Mouse (Mus musculus) MEL (cell line): ENCODE measurements around the gene Pex11b. TPM values are rescaled to one million over a fixed set of nuclear protein-coding genes. Genes with fewer than 3 reads are reported as not detected.

Experiments used
- DNase-seq: peaks from one replicate; pipeline ENCODE4 v3.0.0; 2011; ENCODE audit warnings: low read depth, low spot score
- H3K27ac ChIP-seq: 2 replicates; pipeline ENCODE4 v1.5.1; 2012; ENCODE audit warnings: low read depth, mild to moderate bottlenecking, control low read depth, low read length, moderate library complexity; ENCODE audit not compliant: control insufficient read depth
- H3K27me3 ChIP-seq, 2 experiments: fragments of 150-350 bp in 1 of 2; sonication (generic) in 1 of 2; 2 replicates each; pipeline ENCODE4 v1.6.1; 2012; ENCODE audit warnings: low read length in 2 of 2, mild to moderate bottlenecking in 2 of 2, improper control_type of control experiment in 1 of 2, moderate library complexity in 1 of 2; ENCODE audit not compliant: insufficient read depth in 2 of 2, control insufficient read depth in 1 of 2
- H3K36me3 ChIP-seq, 2 experiments: 2 replicates each; pipeline ENCODE4 v1.6.1; 2012 to 2014; ENCODE audit warnings: low read length in 2 of 2, improper control_type of control experiment in 1 of 2, inconsistent platforms in 1 of 2, mild to moderate bottlenecking in 1 of 2; ENCODE audit not compliant: insufficient read depth in 2 of 2, control insufficient read depth in 1 of 2
- H3K4me1 ChIP-seq, 2 experiments: fragments of 150-350 bp in 1 of 2; sonication (generic) in 1 of 2; 2 replicates each; pipeline ENCODE4 v1.6.1; 2012; ENCODE audit warnings: low read length in 2 of 2, improper control_type of control experiment in 1 of 2, mild to moderate bottlenecking in 1 of 2; ENCODE audit not compliant: insufficient read depth in 2 of 2, control insufficient read depth in 1 of 2
- H3K4me3 ChIP-seq, 2 experiments: fragments of 150-350 bp in 1 of 2; sonication (generic) in 1 of 2; 2 replicates each; pipeline ENCODE4 v1.5.1; 2012; ENCODE audit warnings: low read depth in 2 of 2, low read length in 2 of 2, mild to moderate bottlenecking in 2 of 2, moderate library complexity in 2 of 2, control low read depth in 1 of 2, improper control_type of control experiment in 1 of 2; ENCODE audit not compliant: control insufficient read depth in 1 of 2, insufficient read depth in 1 of 2
- H3K79me2 ChIP-seq: 2 replicates; pipeline ENCODE4 v1.6.1; 2012; ENCODE audit warnings: mild to moderate bottlenecking, low read length, moderate library complexity; ENCODE audit not compliant: control insufficient read depth, poor library complexity, insufficient read depth
- H3K9ac ChIP-seq: 2 replicates; pipeline ENCODE4 v1.6.1; 2012; ENCODE audit warnings: low read depth, mild to moderate bottlenecking, control low read depth, low read length, moderate library complexity; ENCODE audit not compliant: control insufficient read depth, poor library complexity, severe bottlenecking
- H3K9me3 ChIP-seq: fragments of 150-350 bp; sonication (generic); replicated peaks from 2 replicates; pipeline ENCODE4 v1.6.1; 2012; ENCODE audit warnings: mild to moderate bottlenecking, low read length, improper control_type of control experiment, moderate library complexity; ENCODE audit not compliant: insufficient read depth
- BHLHE40 ChIP-seq: IDR thresholded peaks from 2 replicates; pipeline ENCODE4 v1.6.1; 2012; ENCODE audit warnings: low read depth, mild to moderate bottlenecking, inconsistent platforms, low read length, improper control_type of control experiment, borderline replicate concordance
- CHD2 ChIP-seq: IDR thresholded peaks from 2 replicates; pipeline ENCODE4 v1.6.1; 2011; ENCODE audit warnings: low read length, improper control_type of control experiment
- CTCF ChIP-seq, 3 experiments: IDR thresholded peaks in 2 of 3; conservative IDR thresholded peaks in 1 of 3; 2 replicates each; pipeline ENCODE4 v1.5.1; 2011 to 2012; ENCODE audit warnings: low read length in 3 of 3, low read depth in 2 of 3, mild to moderate bottlenecking in 2 of 3, improper control_type of control experiment in 1 of 3, inconsistent platforms in 1 of 3, mixed read lengths in 1 of 3, moderate library complexity in 1 of 3; ENCODE audit not compliant: control insufficient read depth in 1 of 3, insufficient read depth in 1 of 3, poor library complexity in 1 of 3, severe bottlenecking in 1 of 3
- E2F4 ChIP-seq: IDR thresholded peaks from 2 replicates; pipeline ENCODE4 v1.6.1; 2011; ENCODE audit warnings: low read depth, low read length, improper control_type of control experiment, borderline replicate concordance
- ELF1 ChIP-seq: IDR thresholded peaks from 2 replicates; pipeline ENCODE4 v1.6.1; 2014; ENCODE audit warnings: low read depth, mild to moderate bottlenecking, inconsistent platforms, low read length, improper control_type of control experiment, moderate library complexity
- EP300 ChIP-seq, 2 experiments: IDR thresholded peaks; 2 replicates each; pipeline ENCODE4 v1.6.1; 2011; ENCODE audit warnings: improper control_type of control experiment in 2 of 2, low read length in 2 of 2, low read depth in 1 of 2, mild to moderate bottlenecking in 1 of 2
- ETS1 ChIP-seq: IDR thresholded peaks from 2 replicates; pipeline ENCODE4 v1.6.1; 2012; ENCODE audit warnings: low read depth, mild to moderate bottlenecking, inconsistent platforms, low read length, improper control_type of control experiment, moderate library complexity
- JUND ChIP-seq: IDR thresholded peaks from 2 replicates; pipeline ENCODE4 v1.6.1; 2011; ENCODE audit warnings: low read depth, mild to moderate bottlenecking, improper control_type of control experiment, low read length
- MAFK ChIP-seq: IDR thresholded peaks from 2 replicates; pipeline ENCODE4 v1.6.1; 2011; ENCODE audit warnings: low read depth, mild to moderate bottlenecking, low read length, improper control_type of control experiment, borderline replicate concordance
- MAX ChIP-seq: IDR thresholded peaks from 2 replicates; pipeline ENCODE4 v1.6.1; 2011; ENCODE audit warnings: low read length, improper control_type of control experiment
- MAZ ChIP-seq: IDR thresholded peaks from 2 replicates; pipeline ENCODE4 v1.6.1; 2012; ENCODE audit warnings: low read depth, mild to moderate bottlenecking, inconsistent platforms, low read length, improper control_type of control experiment
- MEF2A ChIP-seq: IDR thresholded peaks from 2 replicates; pipeline ENCODE4 v1.6.1; 2014; ENCODE audit warnings: low read depth, mild to moderate bottlenecking, inconsistent platforms, low read length, improper control_type of control experiment; ENCODE audit not compliant: poor library complexity, insufficient replicate concordance, severe bottlenecking; ENCODE audit errors: extremely low read depth
- MXI1 ChIP-seq: IDR thresholded peaks from 2 replicates; pipeline ENCODE4 v1.6.1; 2011; ENCODE audit warnings: mild to moderate bottlenecking, low read depth, low read length, improper control_type of control experiment
- MYC ChIP-seq: IDR thresholded peaks from 2 replicates; pipeline ENCODE4 v1.6.1; 2011; ENCODE audit warnings: low read depth, mild to moderate bottlenecking, low read length, improper control_type of control experiment, moderate library complexity
- NRF1 ChIP-seq: IDR thresholded peaks from 2 replicates; pipeline ENCODE4 v1.6.1; 2014; ENCODE audit warnings: low read depth, mild to moderate bottlenecking, inconsistent platforms, low read length, improper control_type of control experiment, moderate library complexity; ENCODE audit not compliant: poor library complexity, insufficient read depth, severe bottlenecking
- POLR2AphosphoS5 ChIP-seq: IDR thresholded peaks from 2 replicates; pipeline ENCODE4 v1.6.1; 2012; ENCODE audit warnings: low read depth, borderline replicate concordance, mild to moderate bottlenecking, inconsistent platforms, low read length, moderate library complexity, mixed read lengths
- RAD21 ChIP-seq: IDR thresholded peaks from 2 replicates; pipeline ENCODE4 v1.6.1; 2011; ENCODE audit warnings: mild to moderate bottlenecking, low read depth, low read length, improper control_type of control experiment
- SIN3A ChIP-seq: IDR thresholded peaks from 2 replicates; pipeline ENCODE4 v1.6.1; 2012; ENCODE audit warnings: low read length, improper control_type of control experiment, inconsistent platforms
- TBP ChIP-seq: IDR thresholded peaks from 2 replicates; pipeline ENCODE4 v1.8.0; 2011; ENCODE audit warnings: low read depth, low read length, improper control_type of control experiment
- TCF12 ChIP-seq: IDR thresholded peaks from 2 replicates; pipeline ENCODE4 v1.6.1; 2014; ENCODE audit warnings: low read depth, mild to moderate bottlenecking, inconsistent platforms, low read length, improper control_type of control experiment, moderate library complexity
- UBTF ChIP-seq: IDR thresholded peaks from 2 replicates; pipeline ENCODE4 v1.6.1; 2012; ENCODE audit warnings: low read depth, mild to moderate bottlenecking, inconsistent platforms, low read length, improper control_type of control experiment, moderate library complexity, borderline replicate concordance; ENCODE audit not compliant: insufficient read depth
- USF1 ChIP-seq: IDR thresholded peaks from 2 replicates; pipeline ENCODE4 v1.6.1; 2014; ENCODE audit warnings: low read depth, mild to moderate bottlenecking, inconsistent platforms, low read length, improper control_type of control experiment, moderate library complexity
- USF2 ChIP-seq, 2 experiments: IDR thresholded peaks; 2 replicates each; pipeline ENCODE4 v1.6.1; 2011 to 2012; ENCODE audit warnings: improper control_type of control experiment in 2 of 2, low read length in 2 of 2, borderline replicate concordance in 1 of 2, inconsistent platforms in 1 of 2, low read depth in 1 of 2, mild to moderate bottlenecking in 1 of 2; ENCODE audit not compliant: insufficient read depth in 1 of 2
- ZKSCAN1 ChIP-seq: IDR thresholded peaks from 2 replicates; pipeline ENCODE4 v1.6.1; 2012; ENCODE audit warnings: low read depth, mild to moderate bottlenecking, inconsistent platforms, low read length, improper control_type of control experiment, moderate library complexity
- ZMIZ1 ChIP-seq: IDR thresholded peaks from 2 replicates; pipeline ENCODE4 v1.6.1; 2012; ENCODE audit warnings: low read depth, mild to moderate bottlenecking, inconsistent platforms, low read length, improper control_type of control experiment, moderate library complexity
- ZNF384 ChIP-seq: IDR thresholded peaks from 2 replicates; pipeline ENCODE4 v1.6.1; 2012; ENCODE audit warnings: low read depth, mild to moderate bottlenecking, inconsistent platforms, low read length, improper control_type of control experiment
- polyA plus RNA-seq, 2 experiments: library from polyadenylated mRNA; stranded (reverse) in 1 of 2; unstranded in 1 of 2; fragments of >175 nt in 1 of 2; fragments of >200 nt in 1 of 2; gene quantifications; 2 replicates each; pipeline versions ENCODE4 v1.2.1 to v1.2.4; 2012; ENCODE audit warnings: low replicate concordance in 2 of 2, low read depth in 1 of 2; ENCODE audit not compliant: insufficient read length in 2 of 2, insufficient read depth in 1 of 2, missing spikeins in 1 of 2
- total RNA-seq: library from RNA; depleted of rRNA; stranded (reverse); fragments of 300-350 nt; gene quantifications from 2 replicates; pipeline ENCODE4 v1.2.3, GENCODE M21; 2012

The Pex11b gene
- total and polyA plus RNA-seq, 3 experiments, result 38.2 to 82.8 TPM; not detected in 1

DNA sequence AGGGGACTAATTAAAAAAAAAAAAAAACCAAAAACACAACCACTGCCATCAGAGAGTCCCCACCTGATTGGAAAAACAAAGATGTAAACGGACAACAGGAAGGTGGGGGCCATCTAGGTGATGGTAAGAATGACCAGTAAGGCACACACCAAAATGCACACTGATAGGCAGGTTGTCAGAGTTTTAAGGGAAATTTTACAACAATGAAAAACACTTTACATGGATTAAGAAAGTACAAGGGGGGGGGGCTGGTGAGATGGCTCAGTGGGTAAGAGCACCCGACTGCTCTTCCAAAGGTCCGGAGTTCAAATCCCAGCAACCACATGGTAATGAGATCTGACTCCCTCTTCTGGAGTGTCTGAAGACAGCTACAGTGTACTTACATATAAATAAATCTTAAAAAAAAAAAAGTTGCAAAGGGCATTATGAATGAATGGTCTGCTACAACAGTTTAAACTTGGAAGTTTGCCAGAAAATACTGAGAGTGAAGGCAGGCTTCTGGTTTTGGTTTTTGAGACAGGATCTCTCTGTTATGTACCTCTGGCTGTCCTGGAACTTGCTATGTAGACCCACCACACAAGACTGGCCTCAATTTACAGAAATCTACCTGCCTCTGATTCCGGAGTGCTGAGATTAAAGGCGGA is 33.4 kb downstream of the Pex11b start:
- TF ChIP-seq MAFK (no peak), MAX (no peak), E2F4 (no peak), EP300 (IDR thresholded peaks at IDR 0.05; ENCODE audit: low read depth in 1 of 2, low read length in 2 of 2) (no peak), MEF2A (no peak), TBP (peak; percentile 93), MAZ (no peak), ETS1 (no peak), ZNF384 (peak; percentile 38; the same call in 1 of the 2 replicates)
- no peak overlapping the region for H3K27ac ChIP-seq
- no peaks in the 10 kb centered on the region for H3K27me3 ChIP-seq
- peak; percentile 49 for DNase-seq
- H3K9ac ChIP-seq, result no peak overlapping the region
- peaks cover 0 to 12% of the 10 kb centered on the region in 2 experiments; a peak in 2 of 4 replicates for H3K36me3 ChIP-seq
- H3K4me1 ChIP-seq, result peaks cover 3 to 12% of the 10 kb centered on the region in 2 experiments
- no peaks in the 10 kb centered on the region; the same call in 1 of the 2 replicates for H3K79me2 ChIP-seq
- H3K9me3 ChIP-seq, result no peaks in the 10 kb centered on the region
- H3K4me3 ChIP-seq, result no peak overlapping the region

DNA sequence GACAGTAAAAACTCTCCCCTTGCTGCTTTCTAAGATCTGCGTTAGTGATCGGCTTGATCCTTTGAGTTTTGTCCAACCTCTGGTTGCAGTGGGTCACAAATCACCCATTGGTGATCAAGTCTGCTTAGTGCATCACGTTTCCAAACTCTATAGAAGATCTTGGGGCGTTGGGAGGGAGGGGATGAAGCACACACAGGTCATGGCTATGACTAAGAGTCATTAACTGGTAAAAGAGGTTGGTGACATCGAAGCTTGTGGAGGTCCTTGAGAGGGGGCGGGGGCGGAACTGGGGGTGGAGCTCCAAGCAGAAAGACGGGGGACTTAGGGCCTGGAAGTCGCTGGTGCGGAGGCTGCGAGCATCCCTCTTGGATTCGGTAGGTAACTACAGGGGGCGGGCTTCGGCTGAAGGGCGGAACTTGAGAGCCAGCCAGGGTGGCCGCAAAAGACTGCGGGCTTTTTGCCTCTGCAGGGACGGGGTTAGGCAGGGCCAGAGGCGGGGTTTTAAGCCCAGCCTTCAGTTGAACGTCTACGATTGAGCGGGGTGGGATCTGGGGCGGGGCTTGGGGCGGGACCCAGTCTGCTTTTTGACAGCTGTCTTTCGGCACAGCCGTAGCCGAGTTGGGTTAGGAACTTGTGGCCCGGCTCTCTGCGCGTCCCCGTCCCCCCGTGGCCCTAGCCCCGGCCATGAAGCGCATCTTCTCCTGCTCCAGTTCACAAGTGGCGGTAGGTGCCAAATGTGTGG is 34.7 kb downstream of the Pex11b start, which contains the start of gene Ankrd35:
Gene Ankrd35 (plus strand): TSS at position 405 of the 742 bp plus-strand sequence.
- Histone ChIP-seq H3K9me3 (no peaks in the 10 kb centered on the region), H3K27me3 (no peaks in the 10 kb centered on the region), H3K79me2 (no peaks in the 10 kb centered on the region; the same call in 1 of the 2 replicates), H3K4me1 (peaks cover 3 to 12% of the 10 kb centered on the region in 2 experiments), H3K4me3 (peak within 1 kb of the TSS; percentile 57 to 61), H3K27ac (no peak within 1 kb of the TSS), H3K9ac (peak within 1 kb of the TSS; percentile 54), H3K36me3 (peaks cover 0 to 12% of the 10 kb centered on the region in 2 experiments; a peak in 2 of 4 replicates)
- DNase-seq, result peak; percentile 99
- TF ChIP-seq ETS1 (no peak), ZMIZ1 (no peak), MAX (no peak), ZNF384 (no peak), ELF1 (no peak), TCF12 (0 out of 2 replicates have a peak, but pooled peaks have one; percentile 15), EP300 (IDR thresholded peaks at IDR 0.05; ENCODE audit: low read depth in 1 of 2, low read length in 2 of 2) (no peak), BHLHE40 (no peak), MAFK (no peak), NRF1 (no peak), USF2 (IDR thresholded peaks at IDR 0.05; ENCODE audit: borderline replicate concordance in 1 of 2, insufficient read depth in 1 of 2, low read depth in 1 of 2, low read length in 2 of 2) (no peak), CTCF (IDR thresholded peaks at IDR 0.05 in 2 of 3, conservative IDR thresholded peaks at IDR 0.05 in 1 of 3; ENCODE audit: control insufficient read depth in 1 of 3, insufficient read depth in 1 of 3, low read depth in 2 of 3, low read length in 3 of 3, poor library complexity in 1 of 3, severe bottlenecking in 1 of 3) (peak in 2 of 3 experiments; percentile 10 to 44; a peak in 3 of 6 replicates), ZKSCAN1 (no peak), UBTF (no peak), POLR2AphosphoS5 (no peak), RAD21 (no peak), MXI1 (no peak; the same call in 1 of the 2 replicates), JUND (no peak), TBP (0 out of 2 replicates have a peak, but pooled peaks have one; percentile 8), CHD2 (no peak), SIN3A (peak; percentile 64), USF1 (no peak), MYC (no peak)
